Mouse (Mus musculus) heart, embryonic 12.5 days (tissue): ENCODE results near the gene Zan. TPM values are rescaled to one million over a fixed set of nuclear protein-coding genes. Genes with fewer than 3 reads are reported as not detected.
A peak's percentile ranks its signal among the peaks of the same experiment; 100 is the strongest.

Experiments used
- ATAC-seq: fragments of 200-750 bp; cut with Nextera tagmentation; 2 replicates; pipeline ENCODE4 v1.8.0; 2017; ENCODE audit warnings: moderate TSS enrichment, moderate library complexity; ENCODE audit not compliant: insufficient number of reproducible peaks, low FRiP score
- H3K27ac ChIP-seq: fragments of 300-500 bp; sonication (generic); 2 replicates; pipeline ENCODE4 v1.5.1; 2016; ENCODE audit warnings: mild to moderate bottlenecking, moderate library complexity; ENCODE audit not compliant: poor library complexity, severe bottlenecking
- H3K27me3 ChIP-seq: fragments of 300-500 bp; sonication (generic); replicated peaks from 2 replicates; pipeline ENCODE4 v1.6.1; 2016; ENCODE audit warnings: mild to moderate bottlenecking, moderate library complexity
- H3K36me3 ChIP-seq: fragments of 300-500 bp; sonication (generic); 2 replicates; pipeline ENCODE4 v1.6.1; 2016; ENCODE audit warnings: mild to moderate bottlenecking, moderate library complexity
- H3K4me1 ChIP-seq: fragments of 300-500 bp; sonication (generic); replicated peaks from 2 replicates; pipeline ENCODE4 v1.6.1; 2016; ENCODE audit warnings: mild to moderate bottlenecking
- H3K4me2 ChIP-seq: fragments of 300-500 bp; sonication (generic); 2 replicates; pipeline ENCODE4 v1.6.1; 2016; ENCODE audit warnings: mild to moderate bottlenecking, moderate library complexity
- H3K4me3 ChIP-seq: fragments of 300-500 bp; sonication (generic); 2 replicates; pipeline ENCODE4 v1.5.1; 2016; ENCODE audit warnings: mild to moderate bottlenecking
- H3K9ac ChIP-seq: fragments of 300-500 bp; sonication (generic); 2 replicates; pipeline ENCODE4 v1.6.1; 2016; ENCODE audit warnings: mild to moderate bottlenecking, moderate library complexity
- H3K9me3 ChIP-seq: fragments of 300-500 bp; sonication (generic); replicated peaks from 2 replicates; pipeline ENCODE4 v1.6.1; 2016; ENCODE audit warnings: mild to moderate bottlenecking, moderate library complexity
- WGBS: fragments of 180-500 bp; shearing (Covaris S2); methylation state at CpG from one replicate; pipeline ENCODE4 v1.1.7; 2016; 5-methylcytosine and 5-hydroxymethylcytosine counted together
- polyA plus RNA-seq: library from polyadenylated mRNA; unstranded; fragments of >200 nt; fragmentation: Nextera tagmentation; extraction: Ambion mirVana; gene quantifications from 2 replicates; pipeline ENCODE4 v1.2.1, GENCODE M21; 2016

The Zan gene
- polyA plus RNA-seq, 1 experiment from 2014 or later = 0.04 TPM

GRCm38 (mm10) chr5:137411235-137411634 lies 65.6 kb downstream of the Zan start:
- Histone ChIP-seq H3K27ac (no peak overlapping the region), H3K36me3 (no peaks in the 10 kb centered on the region), H3K9ac (no peak overlapping the region), H3K27me3 (no peaks in the 10 kb centered on the region), H3K4me1 (0 out of 2 replicates have a peak, but pooled peaks cover 8% of the 10 kb centered on the region), H3K4me2 (no peak overlapping the region), H3K9me3 (no peaks in the 10 kb centered on the region), H3K4me3 (no peak overlapping the region)
- no peak for ATAC-seq
- 60% methylated on average over 8 of the region's 8 CpGs for WGBS

DNA sequence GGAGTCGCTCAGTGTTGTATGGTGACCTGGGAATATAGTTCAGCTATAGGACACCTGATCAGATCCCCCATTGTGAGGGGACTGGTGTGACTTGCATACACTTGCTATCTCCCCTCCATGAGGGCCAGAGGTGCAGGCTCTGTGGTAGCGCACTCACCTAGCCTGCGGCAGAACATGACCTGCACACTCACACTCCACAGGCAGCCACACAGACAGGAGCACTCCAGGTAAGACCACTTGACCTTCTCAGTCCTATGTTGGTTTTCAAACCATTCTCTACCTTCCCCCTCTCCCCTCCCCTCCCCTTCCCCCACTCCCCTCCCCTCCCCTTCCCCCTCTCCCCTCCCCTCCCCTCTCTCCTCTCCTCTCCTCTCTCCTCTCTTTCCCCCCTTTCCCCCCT lies 66.3 kb downstream of the Zan start:
- no peak overlapping the region for H3K4me3 ChIP-seq
- 0 out of 2 replicates have a peak, but pooled peaks cover 8% of the 10 kb centered on the region for H3K4me1 ChIP-seq
- H3K27ac ChIP-seq = no peak overlapping the region
- H3K36me3 ChIP-seq = no peaks in the 10 kb centered on the region
- H3K9ac ChIP-seq = no peak overlapping the region
- H3K27me3 ChIP-seq = no peaks in the 10 kb centered on the region
- 88% methylated on average over 3 of the region's 3 CpGs for WGBS
- ATAC-seq = no peak
- H3K4me2 ChIP-seq = no peak overlapping the region
- no peaks in the 10 kb centered on the region for H3K9me3 ChIP-seq

GRCm38 (mm10) chr5:137410066-137410465 lies 66.8 kb downstream of the Zan start:
- H3K4me2 ChIP-seq = no peak overlapping the region
- ATAC-seq = no peak
- no peaks in the 10 kb centered on the region for H3K36me3 ChIP-seq
- H3K4me3 ChIP-seq = no peak overlapping the region
- no peaks in the 10 kb centered on the region for H3K9me3 ChIP-seq
- no peak overlapping the region for H3K9ac ChIP-seq
- H3K27ac ChIP-seq = no peak overlapping the region
- H3K27me3 ChIP-seq = no peaks in the 10 kb centered on the region
- 72% methylated on average over 3 of the region's 3 CpGs for WGBS
- H3K4me1 ChIP-seq = 0 out of 2 replicates have a peak, but pooled peaks cover 8% of the 10 kb centered on the region

DNA sequence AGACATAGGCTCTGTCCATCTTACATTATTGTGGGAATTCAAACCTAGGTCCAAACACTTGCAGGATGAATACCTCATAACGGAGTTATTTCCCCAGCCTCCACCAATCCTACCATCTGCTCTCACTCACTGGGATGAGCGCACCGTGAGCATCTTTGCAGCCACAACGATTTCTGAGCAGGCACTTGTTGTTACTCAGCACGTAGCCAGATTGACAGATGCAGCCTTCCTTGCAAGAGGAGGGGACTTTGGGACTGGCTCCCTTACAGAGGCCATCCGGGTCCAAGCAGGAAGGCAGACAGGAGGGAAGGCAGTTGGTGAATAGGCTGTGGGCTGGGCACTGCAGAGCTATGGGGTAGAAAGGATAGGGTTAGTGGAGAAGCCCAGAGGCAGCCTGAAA lies 67.4 kb downstream of the Zan start:
- Histone ChIP-seq H3K27ac (no peak overlapping the region), H3K9ac (no peak overlapping the region), H3K4me1 (0 out of 2 replicates have a peak, but pooled peaks cover 8% of the 10 kb centered on the region), H3K4me2 (no peak overlapping the region), H3K4me3 (no peak overlapping the region), H3K9me3 (no peaks in the 10 kb centered on the region), H3K36me3 (no peaks in the 10 kb centered on the region), H3K27me3 (no peaks in the 10 kb centered on the region)
- WGBS = 72% methylated on average over 6 of the region's 6 CpGs
- no peak for ATAC-seq

GRCm38 (mm10) chr5:137404081-137404480 lies 72.8 kb downstream of the Zan start:
- H3K4me2 ChIP-seq = no peak overlapping the region
- H3K4me3 ChIP-seq = no peak overlapping the region
- 0 out of 2 replicates have a peak, but pooled peaks cover 3% of the 10 kb centered on the region for H3K27me3 ChIP-seq
- ATAC-seq = no peak
- H3K36me3 ChIP-seq = no peaks in the 10 kb centered on the region
- no peaks in the 10 kb centered on the region for H3K9me3 ChIP-seq
- no peak overlapping the region for H3K9ac ChIP-seq
- WGBS = 73% methylated on average over 2 of the region's 2 CpGs
- H3K27ac ChIP-seq = no peak overlapping the region
- H3K4me1 ChIP-seq = peaks cover 8% of the 10 kb centered on the region; the same call in 1 of the 2 replicates

DNA sequence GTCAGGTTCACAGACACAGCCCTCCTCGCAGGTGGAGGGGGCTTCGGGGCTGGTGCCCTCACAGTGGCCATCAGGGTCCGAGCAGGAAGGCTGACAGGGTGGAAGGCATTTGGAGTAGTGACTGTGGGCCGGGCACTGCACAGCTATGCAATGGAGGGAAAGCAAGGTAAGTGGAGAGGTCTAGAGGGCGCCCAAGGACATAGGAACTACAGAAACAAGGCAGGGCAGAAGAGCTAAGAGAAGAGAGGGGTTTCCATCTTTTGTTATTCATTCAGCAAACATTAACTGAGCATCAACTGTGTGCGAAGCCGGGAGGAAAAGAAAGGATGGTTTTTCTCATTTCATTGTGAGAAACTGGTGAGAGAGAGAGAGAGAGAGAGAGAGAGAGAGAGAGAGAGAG lies 82.4 kb downstream of the Zan start:
- no peak overlapping the region for H3K4me2 ChIP-seq
- 42% methylated on average over 7 of the region's 7 CpGs for WGBS

GRCm38 (mm10) chr5:137391641-137392040 lies 85.2 kb downstream of the Zan start:
- no peaks in the 10 kb centered on the region for H3K9me3 ChIP-seq
- no peaks in the 10 kb centered on the region for H3K36me3 ChIP-seq
- WGBS = 72% methylated on average over 8 of the region's 8 CpGs
- H3K4me1 ChIP-seq = no peaks in the 10 kb centered on the region
- H3K4me2 ChIP-seq = no peak overlapping the region
- H3K9ac ChIP-seq = no peak overlapping the region
- no peak for ATAC-seq
- H3K4me3 ChIP-seq = no peak overlapping the region
- peaks cover 31% of the 10 kb centered on the region; the same call in 1 of the 2 replicates for H3K27me3 ChIP-seq
- H3K27ac ChIP-seq = no peak overlapping the region

More for the DNA sequence above, 82.4 kb downstream of the Zan start:
- Histone ChIP-seq H3K4me3 (no peak overlapping the region), H3K27me3 (peaks cover 37% of the 10 kb centered on the region; the same call in 1 of the 2 replicates), H3K4me1 (no peaks in the 10 kb centered on the region), H3K36me3 (no peaks in the 10 kb centered on the region), H3K9me3 (no peaks in the 10 kb centered on the region), H3K27ac (no peak overlapping the region), H3K9ac (no peak overlapping the region)
- no peak for ATAC-seq

DNA sequence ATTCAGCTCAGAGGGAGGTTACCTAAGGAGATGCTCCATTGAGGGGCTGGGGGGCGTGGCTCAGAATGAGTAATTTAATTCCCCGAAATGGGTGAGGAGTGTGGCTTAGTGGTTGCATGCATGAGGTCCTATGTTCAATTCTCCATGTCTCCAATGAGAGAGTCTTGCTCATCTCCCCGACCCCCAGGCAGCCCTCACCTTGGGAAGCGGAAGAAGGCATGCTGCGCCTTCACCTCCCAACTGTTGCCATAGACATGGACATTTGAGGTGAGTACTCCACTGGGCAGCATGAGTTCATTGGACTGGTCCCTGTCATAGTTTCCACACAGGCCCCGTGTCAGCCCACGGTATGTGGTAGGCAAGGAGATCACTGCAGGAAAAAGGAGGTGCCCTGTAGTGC lies 90.2 kb downstream of the Zan start:
- Histone ChIP-seq H3K27me3 (0 out of 2 replicates have a peak, but pooled peaks cover 4% of the 10 kb centered on the region), H3K4me3 (no peak overlapping the region), H3K9ac (no peak overlapping the region), H3K4me2 (no peak overlapping the region), H3K4me1 (no peaks in the 10 kb centered on the region), H3K27ac (no peak overlapping the region), H3K9me3 (no peaks in the 10 kb centered on the region), H3K36me3 (no peaks in the 10 kb centered on the region)
- no peak for ATAC-seq
- 76% methylated on average over 7 of the region's 7 CpGs for WGBS

- no peak for ATAC-seq
- Histone ChIP-seq H3K4me1 (no peaks in the 10 kb centered on the region), H3K9me3 (no peaks in the 10 kb centered on the region), H3K27me3 (no peaks in the 10 kb centered on the region), H3K9ac (no peak overlapping the region), H3K36me3 (no peaks in the 10 kb centered on the region), H3K27ac (no peak overlapping the region), H3K4me2 (no peak overlapping the region), H3K4me3 (no peak overlapping the region)
- WGBS = 80% methylated on average over 7 of the region's 7 CpGs
Measured at GRCm38 (mm10) chr5:137383441-137383840, 93.4 kb downstream of the Zan start.

DNA sequence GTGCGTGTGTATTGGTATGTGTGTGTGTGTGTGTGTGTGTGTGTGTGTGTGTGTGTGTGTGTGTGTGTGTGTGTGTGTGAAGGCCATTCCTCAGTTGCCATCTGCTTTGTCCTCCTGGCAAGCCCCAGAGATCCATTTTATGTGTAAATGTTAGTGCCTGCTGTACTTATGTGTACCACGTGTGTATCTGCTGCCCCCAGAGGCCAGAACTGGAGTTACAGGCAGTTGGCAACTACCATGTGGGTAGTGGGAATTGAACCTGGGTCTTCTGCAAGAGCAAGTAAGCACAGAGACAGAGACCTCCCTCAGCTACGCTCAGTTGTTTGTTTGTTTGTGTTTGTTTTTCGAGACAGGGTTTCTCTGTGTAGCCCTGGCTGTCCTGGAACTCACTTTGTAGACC lies 95.7 kb downstream of the Zan start:
- H3K4me2 ChIP-seq = no peak overlapping the region
- H3K27me3 ChIP-seq = no peaks in the 10 kb centered on the region
- 49% methylated on average over 4 of the region's 4 CpGs for whole genome bisulfite sequencing
- ATAC-seq = no peak
- no peaks in the 10 kb centered on the region for H3K9me3 ChIP-seq
- no peak overlapping the region for H3K9ac ChIP-seq
- no peak overlapping the region for H3K4me3 ChIP-seq
- H3K27ac ChIP-seq = no peak overlapping the region
- H3K4me1 ChIP-seq = peaks cover 12% of the 10 kb centered on the region
- no peaks in the 10 kb centered on the region for H3K36me3 ChIP-seq

- peak overlapping the region; percentile 50 for H3K4me2 ChIP-seq
- H3K9ac ChIP-seq = peak overlapping the region; percentile 40; the same call in 1 of the 2 replicates
- H3K4me3 ChIP-seq = 0 out of 2 replicates have a peak overlapping the region, but pooled peaks have one; percentile 4
- H3K27ac ChIP-seq = no peak overlapping the region
- peaks cover 31% of the 10 kb centered on the region for H3K36me3 ChIP-seq
- H3K4me1 ChIP-seq = peaks cover 28% of the 10 kb centered on the region
- no peak for ATAC-seq
- no peaks in the 10 kb centered on the region for H3K9me3 ChIP-seq
- no peaks in the 10 kb centered on the region for H3K27me3 ChIP-seq
- WGBS = 24% methylated on average over 11 of the region's 15 CpGs
Measured at GRCm38 (mm10) chr5:137377603-137378002, 99.3 kb downstream of the Zan start.

GRCm38 (mm10) chr5:137377176-137377575 lies 99.7 kb downstream of the Zan start:
- Histone ChIP-seq H3K27ac (peak overlapping the region; percentile 30; the same call in 1 of the 2 replicates), H3K27me3 (no peaks in the 10 kb centered on the region), H3K4me3 (0 out of 2 replicates have a peak overlapping the region, but pooled peaks have one; percentile 4), H3K4me2 (peak overlapping the region; percentile 50), H3K4me1 (peaks cover 28% of the 10 kb centered on the region), H3K9me3 (no peaks in the 10 kb centered on the region), H3K9ac (peak overlapping the region; percentile 40; the same call in 1 of the 2 replicates), H3K36me3 (peaks cover 36% of the 10 kb centered on the region)
- ATAC-seq = peak; percentile 38; the same call in 1 of the 2 replicates
- WGBS = 28% methylated on average over 11 of the region's 11 CpGs
